ENCODE assay signal across 26 mouse cellular contexts in genomic region chr14:29589628-29590027, GRCm38 (mm10).
"Had no signal": no experiment of that assay in that cellular context is flagged by ENCODE, and none has a peak within 500 bp of the region (broad histone marks: within the 10 kb centered on the region; RNA-seq: fewer than 3 reads in every experiment).

No protein-coding gene starts in this region.

- ATAC-seq: inflammation-experienced regulatory T-cells, adult 6 months had no signal

- H3K4me2 ChIP-seq: heart, embryonic 12.5 days; hindbrain, embryonic 12.5 days; hindbrain, embryonic 15.5 days; kidney, embryonic 15.5 days; limb, embryonic 12.5 days; liver, embryonic 11.5 days; liver, embryonic 13.5 days; liver, embryonic 15.5 days had no signal

- H3K4me1 ChIP-seq: heart, embryonic 10.5 days; heart, embryonic 12.5 days; hindbrain, embryonic 10.5 days; kidney, embryonic 15.5 days; liver, embryonic 13.5 days; liver, embryonic 15.5 days had no signal

- H3K9ac ChIP-seq: heart, embryonic 12.5 days; hindbrain, embryonic 12.5 days; hindbrain, embryonic 15.5 days; kidney, embryonic 15.5 days; limb, embryonic 12.5 days; liver, embryonic 13.5 days; liver, embryonic 15.5 days had no signal

- H3K9me3 ChIP-seq: heart, embryonic 10.5 days; heart, embryonic 12.5 days; hindbrain, embryonic 10.5 days; hindbrain, embryonic 12.5 days; hindbrain, embryonic 15.5 days; kidney, embryonic 15.5 days; limb, embryonic 10.5 days; limb, embryonic 12.5 days; liver, embryonic 13.5 days; liver, embryonic 15.5 days had no signal

- DNase-seq: gastrocnemius, adult 2 months; gastrocnemius, postnatal 10 days; gastrocnemius, postnatal 25 days; heart, adult 2 months; heart, postnatal 10 days; heart, postnatal 4 days; kidney, adult 11 months; kidney, adult 2 months; kidney, adult 9 months; kidney, postnatal 14 days; layer of hippocampus, adult 9-11 months; layer of hippocampus, postnatal 36 days; liver; liver, embryonic 13.5 days had no signal

- H3K27me3 ChIP-seq: heart, embryonic 12.5 days; hindbrain, embryonic 12.5 days; hindbrain, embryonic 15.5 days; kidney, embryonic 15.5 days; limb, embryonic 12.5 days; liver, embryonic 13.5 days; liver, embryonic 15.5 days had no signal

- H3K4me3 ChIP-seq: gastrocnemius, adult 2 months; heart, adult 2 months; heart, embryonic 10.5 days; heart, embryonic 12.5 days; hindbrain, embryonic 10.5 days; hindbrain, embryonic 12.5 days; hindbrain, embryonic 15.5 days; kidney, embryonic 15.5 days; limb, embryonic 10.5 days; limb, embryonic 12.5 days; liver, embryonic 13.5 days; liver, embryonic 15.5 days had no signal

- H3K36me3 ChIP-seq: heart, embryonic 10.5 days; heart, embryonic 12.5 days; hindbrain, embryonic 10.5 days; hindbrain, embryonic 12.5 days; hindbrain, embryonic 15.5 days; kidney, embryonic 15.5 days; limb, embryonic 10.5 days; limb, embryonic 12.5 days; liver, embryonic 13.5 days; liver, embryonic 15.5 days had no signal

- H3K27ac ChIP-seq: gastrocnemius, adult 2 months; heart, adult 2 months; heart, embryonic 10.5 days; hindbrain, embryonic 10.5 days; hindbrain, embryonic 12.5 days; hindbrain, embryonic 15.5 days; kidney, embryonic 15.5 days; kidney, postnatal 0 days; limb, embryonic 10.5 days; limb, embryonic 12.5 days; liver, embryonic 13.5 days; liver, embryonic 15.5 days had no signal
